Mouse (Mus musculus) CH12.LX (cell line): ENCODE measurements around the gene Palm. TPM values are rescaled to one million over a fixed set of nuclear protein-coding genes. Genes with fewer than 3 reads are reported as not detected.
"Not testable (repeated sequence)": the region's sequence is repeated elsewhere in the genome, so short reads cannot be mapped to it uniquely, and the experiment has no call there.

Source experiments
- DNase-seq: peaks from one replicate; pipeline ENCODE4 v3.0.0-alpha.2; 2013; ENCODE audit errors: extremely low read depth
- H3K27ac ChIP-seq: 2 replicates; pipeline ENCODE4 v1.5.1; 2012; ENCODE audit warnings: low read depth, mild to moderate bottlenecking, control low read depth, moderate library complexity; ENCODE audit not compliant: insufficient read depth
- H3K27me3 ChIP-seq: replicated peaks from 2 replicates; pipeline ENCODE3; 2012; ENCODE audit warnings: inconsistent platforms
- H3K36me3 ChIP-seq, 2 experiments: replicated peaks in 1 of 2; 2 replicates each; pipeline versions ENCODE3 to v1.6.1; 2012; ENCODE audit warnings: inconsistent platforms in 1 of 2, low read length in 1 of 2, mild to moderate bottlenecking in 1 of 2, mixed read lengths in 1 of 2, moderate library complexity in 1 of 2; ENCODE audit not compliant: control insufficient read depth in 1 of 2, insufficient read depth in 1 of 2
- H3K4me1 ChIP-seq, 2 experiments: 2 replicates each; pipeline ENCODE4 v1.6.1; 2012; ENCODE audit warnings: inconsistent platforms in 1 of 2, moderate library complexity in 1 of 2; ENCODE audit not compliant: insufficient read depth in 2 of 2, control insufficient read depth in 1 of 2
- H3K4me2 ChIP-seq: 2 replicates; pipeline ENCODE4 v1.6.1; 2012; ENCODE audit warnings: low read depth, mild to moderate bottlenecking, control low read depth; ENCODE audit not compliant: poor library complexity, insufficient read depth, severe bottlenecking
- H3K4me3 ChIP-seq, 3 experiments: fragments of 150-350 bp in 1 of 3; sonication (generic) in 1 of 3; replicated peaks in 1 of 3; 2 replicates each; pipeline versions ENCODE3 to v1.5.1; 2011 to 2012; ENCODE audit warnings: low read depth in 2 of 3, low read length in 2 of 3, mild to moderate bottlenecking in 2 of 3, moderate library complexity in 2 of 3, control low read depth in 1 of 3, improper control_type of control experiment in 1 of 3, inconsistent platforms in 1 of 3, mixed read lengths in 1 of 3; ENCODE audit not compliant: poor library complexity in 1 of 3
- H3K79me2 ChIP-seq: replicated peaks from 2 replicates; pipeline ENCODE4 v1.6.1; 2012; ENCODE audit warnings: mild to moderate bottlenecking, moderate library complexity; ENCODE audit not compliant: control insufficient read depth, poor library complexity, insufficient read depth, severe bottlenecking; ENCODE audit errors: extremely low read depth
- H3K9ac ChIP-seq: 2 replicates; pipeline ENCODE4 v1.6.1; 2012; ENCODE audit warnings: low read depth, mild to moderate bottlenecking, control low read depth, moderate library complexity; ENCODE audit not compliant: insufficient read depth
- H3K9me3 ChIP-seq: replicated peaks from 2 replicates; pipeline ENCODE3; 2012; ENCODE audit warnings: low read length, inconsistent platforms, mixed read lengths
- BHLHE40 ChIP-seq: IDR thresholded peaks from 2 replicates; pipeline ENCODE4 v1.6.1; 2011; ENCODE audit warnings: mild to moderate bottlenecking, low read depth, low read length, improper control_type of control experiment
- CHD2 ChIP-seq: IDR thresholded peaks from 2 replicates; pipeline ENCODE4 v1.6.1; 2011; ENCODE audit warnings: low read length, improper control_type of control experiment
- E2F4 ChIP-seq: IDR thresholded peaks from 2 replicates; pipeline ENCODE4 v1.6.1; 2011; ENCODE audit warnings: low read depth, low read length, improper control_type of control experiment; ENCODE audit not compliant: insufficient replicate concordance
- IRF4 ChIP-seq: IDR thresholded peaks from 2 replicates; pipeline ENCODE4 v1.6.1; 2014; ENCODE audit warnings: low read depth, mild to moderate bottlenecking, inconsistent platforms, low read length, improper control_type of control experiment
- JUND ChIP-seq: conservative IDR thresholded peaks from 2 replicates; pipeline ENCODE4 v1.6.1; 2011; ENCODE audit warnings: low read depth, low read length, improper control_type of control experiment
- MAFK ChIP-seq: IDR thresholded peaks from 2 replicates; pipeline ENCODE4 v1.6.1; 2011; ENCODE audit warnings: low read length, improper control_type of control experiment; ENCODE audit not compliant: insufficient replicate concordance
- MAZ ChIP-seq: IDR thresholded peaks from 2 replicates; pipeline ENCODE4 v1.6.1; 2012; ENCODE audit warnings: low read depth, mild to moderate bottlenecking, inconsistent platforms, low read length, improper control_type of control experiment, moderate library complexity
- MXI1 ChIP-seq: IDR thresholded peaks from 2 replicates; pipeline ENCODE4 v1.6.1; 2011; ENCODE audit warnings: mild to moderate bottlenecking, low read depth, low read length, improper control_type of control experiment
- MYC ChIP-seq: IDR thresholded peaks from 2 replicates; pipeline ENCODE4 v1.6.1; 2011; ENCODE audit warnings: low read depth, mild to moderate bottlenecking, improper control_type of control experiment, low read length
- NRF1 ChIP-seq: IDR thresholded peaks from 2 replicates; pipeline ENCODE4 v1.6.1; 2014; ENCODE audit warnings: low read depth, mild to moderate bottlenecking, inconsistent platforms, low read length, improper control_type of control experiment, moderate library complexity
- PAX5 ChIP-seq: IDR thresholded peaks from 2 replicates; pipeline ENCODE4 v1.6.1; 2012; ENCODE audit warnings: low read length, inconsistent platforms, mixed read lengths
- POLR2AphosphoS2 ChIP-seq: IDR thresholded peaks from 2 replicates; pipeline ENCODE4 v1.6.1; 2011; ENCODE audit warnings: low read depth, low read length, improper control_type of control experiment
- RAD21 ChIP-seq: IDR thresholded peaks from 2 replicates; pipeline ENCODE4 v1.6.1; 2011; ENCODE audit warnings: low read depth, mild to moderate bottlenecking, low read length, improper control_type of control experiment, moderate library complexity
- RCOR1 ChIP-seq: conservative IDR thresholded peaks from 2 replicates; pipeline ENCODE4 v1.6.1; 2012; ENCODE audit warnings: low read depth, mild to moderate bottlenecking, inconsistent platforms, low read length, improper control_type of control experiment
- TCF12 ChIP-seq: IDR thresholded peaks from 2 replicates; pipeline ENCODE4 v1.6.1; 2014; ENCODE audit warnings: low read depth, mild to moderate bottlenecking, inconsistent platforms, low read length, improper control_type of control experiment
- UBTF ChIP-seq: IDR thresholded peaks from 2 replicates; pipeline ENCODE4 v1.6.1; 2012; ENCODE audit warnings: low read depth, mild to moderate bottlenecking, inconsistent platforms, low read length, improper control_type of control experiment, moderate library complexity
- USF1 ChIP-seq: IDR thresholded peaks from 2 replicates; pipeline ENCODE4 v1.6.1; 2014; ENCODE audit warnings: low read depth, mild to moderate bottlenecking, inconsistent platforms, low read length, improper control_type of control experiment
- ZC3H11A ChIP-seq: IDR thresholded peaks from 2 replicates; pipeline ENCODE4 v1.6.1; 2012; ENCODE audit warnings: low read depth, mild to moderate bottlenecking, inconsistent platforms, low read length, improper control_type of control experiment
- ZMIZ1 ChIP-seq: IDR thresholded peaks from 2 replicates; pipeline ENCODE4 v1.6.1; 2012; ENCODE audit warnings: low read depth, mild to moderate bottlenecking, inconsistent platforms, low read length, improper control_type of control experiment
- ZNF384 ChIP-seq: IDR thresholded peaks from 2 replicates; pipeline ENCODE4 v1.6.1; 2012; ENCODE audit warnings: low read depth, low read length, improper control_type of control experiment, inconsistent platforms
- dilution Hi-C: fragments of 300-500 bp; cut with MboI; formaldehyde crosslinking; loops from 2 replicates; pipeline ENCODE4 v1.14.3; 2020; ENCODE audit warnings: low sequenced_read_pairs; ENCODE audit not compliant: extremely low pct_unique_long_range_greater_than_20kb, extremely low pct_ligation_motif_present
- in situ Hi-C: fragments of 300-500 bp; cut with MboI; formaldehyde crosslinking; loops from 3 replicates; pipeline ENCODE4 v1.14.3; 2019; ENCODE audit warnings: low sequenced_read_pairs, low pct_ligation_motif_present, low pct_unique_long_range_greater_than_20kb, mixed read lengths
- polyA plus RNA-seq: library from polyadenylated mRNA; unstranded; fragments of >175 nt; gene quantifications from 2 replicates; pipeline ENCODE4 v1.2.1, GENCODE M21; 2012; ENCODE audit warnings: low read depth; ENCODE audit not compliant: insufficient read length
- total RNA-seq, 2 experiments: library from RNA; depleted of rRNA; stranded (reverse); fragments of 300-350 nt in 1 of 2; fragments of >200 nt in 1 of 2; gene quantifications; 2 replicates each; pipeline ENCODE4 v1.2.3; 2012 to 2014

Palm gene
- total and polyA plus RNA-seq, 3 experiments = 0.78 to 5.3 (median 2.5) TPM

DNA sequence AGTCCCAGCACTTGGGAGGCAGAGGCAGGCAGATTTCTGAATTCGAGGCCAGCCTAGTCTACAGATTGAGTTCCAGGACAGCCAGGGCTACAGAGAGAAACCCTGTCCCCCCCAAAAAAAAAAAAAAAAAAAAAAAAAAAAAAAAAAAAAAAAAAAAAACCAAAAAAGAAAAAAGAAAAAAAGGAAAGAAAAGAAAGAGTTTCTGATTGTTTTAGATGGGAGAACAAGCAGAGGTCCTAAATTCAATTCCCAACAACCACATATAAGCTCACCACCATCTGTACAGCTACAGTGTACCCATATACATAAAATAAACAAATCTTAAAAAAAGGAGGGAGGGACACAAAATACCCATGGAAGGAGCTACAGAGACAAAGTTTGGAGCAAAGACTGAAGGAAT lies 33.7 kb upstream of the Palm start:
- H3K4me2 ChIP-seq, H3K9ac ChIP-seq, DNase-seq, H3K4me3 ChIP-seq, in situ Hi-C loops, H3K27ac ChIP-seq: not testable (repeated sequence)
- Histone ChIP-seq H3K79me2 (peaks cover 21% of the 10 kb centered on the region), H3K36me3 (peaks cover 63 to 90% of the 10 kb centered on the region in 2 experiments)
- TF ChIP-seq ZNF384 = peak; percentile 37; the same call in 1 of the 2 replicates
- TF ChIP-seq, all 38 proteins: peak for 1; not testable (repeated sequence) for 37
- H3K9me3 ChIP-seq, dilution Hi-C loops, H3K27me3 ChIP-seq: not testable (repeated sequence)
- H3K4me1 ChIP-seq = peaks cover 12 to 19% of the 10 kb centered on the region in 2 experiments

DNA sequence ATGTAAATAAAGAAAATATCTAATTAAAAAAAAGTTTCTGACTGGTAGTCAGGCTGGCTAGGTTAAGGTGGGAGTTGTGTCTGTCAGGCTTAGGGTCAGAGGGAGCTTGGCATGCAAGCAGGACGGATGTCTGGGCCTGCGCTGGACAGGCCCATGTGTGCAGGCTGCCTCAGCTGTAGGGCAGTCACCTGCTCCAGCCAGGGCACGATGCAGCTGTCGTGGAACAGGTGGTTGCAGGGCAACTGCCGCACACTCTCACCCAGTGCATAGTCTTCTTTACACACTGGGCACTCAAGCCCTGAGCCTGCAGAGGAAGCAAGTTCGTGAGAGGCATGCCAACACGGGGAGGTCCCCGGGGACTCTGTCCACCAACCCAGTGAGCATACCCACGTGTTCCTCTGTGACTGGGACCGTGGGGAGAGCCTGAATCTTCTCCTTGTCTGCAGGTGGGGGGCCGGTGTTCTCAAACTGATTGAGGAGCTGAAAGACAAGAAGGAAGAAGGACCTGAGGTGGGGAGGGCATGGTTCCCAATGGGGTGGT lies 32.7 kb upstream of the Palm start:
- in situ Hi-C loops (no loop called here), dilution Hi-C loops (no loop called here)
- no peak overlapping the region for H3K4me2 ChIP-seq
- H3K4me3 ChIP-seq = no peak overlapping the region
- no peak overlapping the region for H3K9ac ChIP-seq
- H3K79me2 ChIP-seq = peaks cover 31% of the 10 kb centered on the region
- peaks cover 63 to 88% of the 10 kb centered on the region in 2 experiments for H3K36me3 ChIP-seq
- H3K27ac ChIP-seq = no peak overlapping the region
- H3K27me3 ChIP-seq = no peaks in the 10 kb centered on the region
- no peak for DNase-seq
- H3K4me1 ChIP-seq = peaks cover 22 to 29% of the 10 kb centered on the region in 2 experiments
- TF ChIP-seq E2F4 = no peak
- TF ChIP-seq MXI1 = no peak
- TF ChIP-seq ZC3H11A = no peak
- TF ChIP-seq RAD21 = no peak
- TF ChIP-seq USF1 = no peak
- no peak for TF ChIP-seq BHLHE40
- no peak for TF ChIP-seq PAX5
- no peak for TF ChIP-seq ZMIZ1
- TF ChIP-seq UBTF = no peak
- TF ChIP-seq MAZ = no peak
- no peak for TF ChIP-seq IRF4
- no peak for TF ChIP-seq CHD2
- TF ChIP-seq NRF1 = no peak
- TF ChIP-seq TCF12 = no peak
- no peak for TF ChIP-seq RCOR1
- no peak for TF ChIP-seq MAFK
- TF ChIP-seq MYC = no peak
- TF ChIP-seq POLR2AphosphoS2 = no peak
- no peak for TF ChIP-seq JUND
- H3K9me3 ChIP-seq = no peaks in the 10 kb centered on the region
